Mouse (Mus musculus): ENCODE measurements around the gene Crebrf.

DNA sequence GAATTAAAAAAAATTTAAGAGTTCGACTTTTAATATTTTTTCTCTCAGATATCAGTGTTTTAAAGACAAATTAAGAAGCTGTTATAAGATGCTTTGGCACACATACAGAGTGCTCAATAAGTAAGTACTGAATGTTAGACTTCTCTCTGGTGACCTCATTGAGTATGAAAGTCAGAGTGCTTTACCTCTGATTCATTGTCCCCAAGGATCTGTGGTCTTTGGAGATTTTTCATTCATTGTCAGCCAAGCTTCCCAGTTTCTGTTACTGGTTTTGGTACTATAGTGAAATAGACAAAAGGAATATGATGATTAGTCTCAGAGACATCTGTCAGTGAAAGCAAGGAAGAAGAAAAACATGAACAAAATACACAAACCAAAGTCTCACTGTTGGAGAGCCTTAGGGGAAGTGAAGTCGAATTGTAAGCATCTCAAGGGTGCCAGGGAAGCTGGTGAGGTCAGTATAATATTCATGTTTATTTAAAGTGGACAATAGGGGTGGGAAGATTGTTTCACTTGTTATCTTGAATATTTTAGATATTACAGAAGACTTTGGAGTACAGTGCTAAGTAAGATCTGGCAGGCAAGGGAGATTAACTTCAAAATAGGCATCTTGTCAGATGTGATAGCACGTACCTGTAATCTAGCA, 11.8 kb downstream of the Crebrf start:
- TF ChIP-seq CTCF (conservative IDR thresholded peaks at IDR 0.05 in 1 of 2, IDR thresholded peaks at IDR 0.05 in 1 of 2; ENCODE audit: low read depth in 2 of 2, low read length in 2 of 2) (no peak), USF1 (IDR thresholded peaks at IDR 0.05; ENCODE audit: low read depth, low read length) (no peak), RAD21 (IDR thresholded peaks at IDR 0.05; ENCODE audit: low read depth, low read length) (no peak), MAZ (IDR thresholded peaks at IDR 0.05; ENCODE audit: low read depth, low read length) (no peak), HCFC1 (IDR thresholded peaks at IDR 0.05; ENCODE audit: low read depth, low read length) (no peak), POLR2AphosphoS2 (IDR thresholded peaks at IDR 0.05; ENCODE audit: low read depth, low read length) (no peak), SMC3 (IDR thresholded peaks at IDR 0.05; ENCODE audit: low read depth, low read length) (no peak), EP300 (IDR thresholded peaks at IDR 0.05; ENCODE audit: low read length) (no peak), NELFE (IDR thresholded peaks at IDR 0.05; ENCODE audit: low read depth, low read length) (no peak), POLR2A (IDR thresholded peaks at IDR 0.05; ENCODE audit: low read depth, low read length) (no peak), JUND (conservative IDR thresholded peaks at IDR 0.05; ENCODE audit: low read depth, low read length) (no peak), MXI1 (IDR thresholded peaks at IDR 0.05; ENCODE audit: low read depth, low read length) (peak; percentile 19; the same call in 1 of the 2 replicates), ZC3H11A (IDR thresholded peaks at IDR 0.05; ENCODE audit: low read depth, low read length) (no peak), ETS1 (conservative IDR thresholded peaks at IDR 0.05; ENCODE audit: low read depth, low read length) (peak; percentile 37; the same call in 1 of the 2 replicates)

Measured in CH12.LX (cell line).